Mouse (Mus musculus) left cerebral cortex, postnatal 4 days (tissue): ENCODE results near the gene Ush2a. TPM values are rescaled to one million over a fixed set of nuclear protein-coding genes. Genes with fewer than 3 reads are reported as not detected.

Experiments used
- DNase-seq: peaks from one replicate; pipeline ENCODE4 v3.0.0-alpha.2; 2022
- intact Hi-C: fragments of 180-260 bp; cut with DNase I; formaldehyde crosslinking; loops from one replicate; pipeline ENCODE4 v1.15.1; 2025
- total RNA-seq, 2 experiments: library from RNA; stranded (reverse); gene quantifications; 2 replicates each; pipeline ENCODE4 v1.2.3; 2021

Ush2a gene
- total RNA-seq, 2 experiments from 2014 or later: 0.08 to 0.38 TPM

- no peak for DNase-seq
- intact Hi-C loops: no loop called here
These were observed 275.2 kb downstream of the Ush2a start for GRCm38 (mm10) chr1:188537021-188537420.

- intact Hi-C loops: no loop called here
- DNase-seq: no peak
These were observed 277.8 kb downstream of the Ush2a start for GRCm38 (mm10) chr1:188539621-188540020.

- DNase-seq: no peak
- intact Hi-C loops: no loop called here
These were observed 279.7 kb downstream of the Ush2a start for GRCm38 (mm10) chr1:188541492-188541891.

GRCm38 (mm10) chr1:188543364-188543763 lies 281.5 kb downstream of the Ush2a start:
- intact Hi-C loops: no loop called here
- no peak for DNase-seq

GRCm38 (mm10) chr1:188549686-188550085 lies 287.9 kb downstream of the Ush2a start:
- intact Hi-C loops: no loop called here
- no peak for DNase-seq

- intact Hi-C loops: no loop called here
- DNase-seq: no peak
These were observed 290.0 kb downstream of the Ush2a start for GRCm38 (mm10) chr1:188551802-188552201.

GRCm38 (mm10) chr1:188558911-188559310 lies 297.1 kb downstream of the Ush2a start:
- intact Hi-C loops: no loop called here

GRCm38 (mm10) chr1:188566229-188566628 lies 304.4 kb downstream of the Ush2a start:
- intact Hi-C loops: no loop called here

More at GRCm38 (mm10) chr1:188558911-188559310, 297.1 kb downstream of the Ush2a start:
- DNase-seq: peak; percentile 37

GRCm38 (mm10) chr1:188567486-188567885 lies 305.7 kb downstream of the Ush2a start:
- intact Hi-C loops: no loop called here
- DNase-seq: peak; percentile 49

More at GRCm38 (mm10) chr1:188566229-188566628, 304.4 kb downstream of the Ush2a start:
- no peak for DNase-seq

GRCm38 (mm10) chr1:188568295-188568961 lies 306.6 kb downstream of the Ush2a start:
- DNase-seq: peak; percentile 56
- intact Hi-C loops: no loop called here

- no peak for DNase-seq
- intact Hi-C loops: no loop called here
These were observed 314.5 kb downstream of the Ush2a start for GRCm38 (mm10) chr1:188576246-188576747.

- intact Hi-C loops: no loop called here
- no peak for DNase-seq
These were observed 315.6 kb downstream of the Ush2a start for GRCm38 (mm10) chr1:188577376-188577775.

- intact Hi-C loops: no loop called here
- no peak for DNase-seq
These were observed 319.3 kb downstream of the Ush2a start for GRCm38 (mm10) chr1:188581136-188581535.

GRCm38 (mm10) chr1:188595251-188595650 lies 333.4 kb downstream of the Ush2a start:
- DNase-seq: no peak
- intact Hi-C loops: no loop called here

GRCm38 (mm10) chr1:188598052-188598451 lies 336.2 kb downstream of the Ush2a start:
- DNase-seq: no peak
- intact Hi-C loops: no loop called here

GRCm38 (mm10) chr1:188599134-188599533 lies 337.3 kb downstream of the Ush2a start:
- intact Hi-C loops: no loop called here
- no peak for DNase-seq

- intact Hi-C loops: no loop called here
- no peak for DNase-seq
These were observed 344.6 kb downstream of the Ush2a start for GRCm38 (mm10) chr1:188606450-188606849.

- intact Hi-C loops: no loop called here
These were observed 354.7 kb downstream of the Ush2a start for GRCm38 (mm10) chr1:188616547-188616946.

GRCm38 (mm10) chr1:188633736-188634135 lies 371.9 kb downstream of the Ush2a start:
- DNase-seq: peak; percentile 36
- intact Hi-C loops: loop anchor here (10.0 kb wide), 1 partner anchor 649 kb away; no protein-coding TSS in a partner anchor

More at GRCm38 (mm10) chr1:188616547-188616946, 354.7 kb downstream of the Ush2a start:
- DNase-seq: no peak

- no peak for DNase-seq
- intact Hi-C loops: loop anchor here (10.0 kb wide), 2 partner anchors 165 to 655 kb away; no protein-coding TSS in a partner anchor
These were observed 377.8 kb downstream of the Ush2a start for GRCm38 (mm10) chr1:188639666-188640065.

- no peak for DNase-seq
- intact Hi-C loops: loop anchor here (10.0 kb wide), 1 partner anchor 162 kb away; no protein-coding TSS in a partner anchor
These were observed 381.3 kb downstream of the Ush2a start for GRCm38 (mm10) chr1:188643156-188643555.

GRCm38 (mm10) chr1:188653001-188653400 lies 391.2 kb downstream of the Ush2a start:
- no peak for DNase-seq
- intact Hi-C loops: no loop called here
